Mouse (Mus musculus): ENCODE data around the gene Gm20547. TPM values are rescaled to one million over a fixed set of nuclear protein-coding genes. Genes with fewer than 3 reads are reported as not detected.
A peak's percentile ranks its signal among the peaks of the same experiment; 100 is the strongest.

The Gm20547 gene
- polyA plus RNA-seq, 1 experiment from 2014 or later = not detected

- Histone ChIP-seq H3K4me1 (ENCODE audit: control insufficient read depth, insufficient read depth, low read length) (peaks cover 10% of the 10 kb centered on the region), H3K4me2 (ENCODE audit: low read depth, severe bottlenecking) (no peak overlapping the region), H3K4me3 (ENCODE audit: low read depth, low read length) (no peak overlapping the region), H3K9me3 (ENCODE audit: control insufficient read depth, low read length) (no peaks in the 10 kb centered on the region), H3K36me3 (ENCODE audit: control insufficient read depth, insufficient read depth, low read length) (peaks cover 18% of the 10 kb centered on the region), H3K9ac (ENCODE audit: low read length) (no peak overlapping the region), H3K27ac (replicated peaks; ENCODE audit: low read depth, low read length) (no peak overlapping the region), H3K27me3 (ENCODE audit: control insufficient read depth, insufficient read depth, low read length) (no peaks in the 10 kb centered on the region)
- ATAC-seq (ENCODE audit: insufficient number of reproducible peaks, low FRiP score, low TSS enrichment, low read depth) (no peak), DNase-seq (ENCODE audit: low spot score) (peak; percentile 65)
- 46% methylated on average over 3 of the region's 3 CpGs for WGBS
These were observed 26.0 kb downstream of the Gm20547 start for GRCm38 (mm10) chr17:34855825-34856224.

- no peak for DNase-seq (ENCODE audit: low spot score)
- H3K27ac ChIP-seq (replicated peaks; ENCODE audit: low read depth, low read length) = no peak overlapping the region
- no peaks in the 10 kb centered on the region for H3K27me3 ChIP-seq (ENCODE audit: control insufficient read depth, insufficient read depth, low read length)
- no peak overlapping the region for H3K4me2 ChIP-seq (ENCODE audit: low read depth, severe bottlenecking)
- H3K36me3 ChIP-seq (ENCODE audit: control insufficient read depth, insufficient read depth, low read length) = peaks cover 18% of the 10 kb centered on the region
- no peak overlapping the region for H3K4me3 ChIP-seq (ENCODE audit: low read depth, low read length)
- no peaks in the 10 kb centered on the region for H3K9me3 ChIP-seq (ENCODE audit: control insufficient read depth, low read length)
- WGBS = 82% methylated on average over 3 of the region's 3 CpGs
- no peak overlapping the region for H3K9ac ChIP-seq (ENCODE audit: low read length)
- peaks cover 11% of the 10 kb centered on the region for H3K4me1 ChIP-seq (ENCODE audit: control insufficient read depth, insufficient read depth, low read length)
- ATAC-seq (ENCODE audit: insufficient number of reproducible peaks, low FRiP score, low TSS enrichment, low read depth) = no peak
These were observed 27.1 kb downstream of the Gm20547 start for GRCm38 (mm10) chr17:34854761-34855160.

- Histone ChIP-seq H3K27me3 (ENCODE audit: control insufficient read depth, insufficient read depth, low read length) (no peaks in the 10 kb centered on the region), H3K4me3 (ENCODE audit: low read depth, low read length) (no peak overlapping the region), H3K9me3 (ENCODE audit: control insufficient read depth, low read length) (no peaks in the 10 kb centered on the region), H3K4me2 (ENCODE audit: low read depth, severe bottlenecking) (no peak overlapping the region), H3K4me1 (ENCODE audit: control insufficient read depth, insufficient read depth, low read length) (peaks cover 16% of the 10 kb centered on the region), H3K27ac (replicated peaks; ENCODE audit: low read depth, low read length) (no peak overlapping the region), H3K9ac (ENCODE audit: low read length) (no peak overlapping the region), H3K36me3 (ENCODE audit: control insufficient read depth, insufficient read depth, low read length) (peaks cover 18% of the 10 kb centered on the region)
- DNase-seq (ENCODE audit: low spot score) = no peak
- 72% methylated on average over 8 of the region's 8 CpGs for WGBS
- ATAC-seq (ENCODE audit: insufficient number of reproducible peaks, low FRiP score, low TSS enrichment, low read depth) = no peak
These were observed 28.3 kb downstream of the Gm20547 start for GRCm38 (mm10) chr17:34853511-34853910.

GRCm38 (mm10) chr17:34850517-34851125 is 31.2 kb downstream of the Gm20547 start:
- no peak overlapping the region; the same call in 1 of the 2 replicates for H3K27ac ChIP-seq (replicated peaks; ENCODE audit: low read depth, low read length)
- peak overlapping the region; percentile 71 for H3K4me2 ChIP-seq (ENCODE audit: low read depth, severe bottlenecking)
- H3K9ac ChIP-seq (ENCODE audit: low read length) = peak overlapping the region; percentile 88
- DNase-seq (ENCODE audit: low spot score) (no peak), ATAC-seq (ENCODE audit: insufficient number of reproducible peaks, low FRiP score, low TSS enrichment, low read depth) (no peak)
- peaks cover 20% of the 10 kb centered on the region; the same call in 1 of the 2 replicates for H3K36me3 ChIP-seq (ENCODE audit: control insufficient read depth, insufficient read depth, low read length)
- H3K27me3 ChIP-seq (ENCODE audit: control insufficient read depth, insufficient read depth, low read length) = no peaks in the 10 kb centered on the region
- H3K9me3 ChIP-seq (ENCODE audit: control insufficient read depth, low read length) = no peaks in the 10 kb centered on the region
- WGBS = 3% methylated on average over 25 of the region's 25 CpGs
- peaks cover 16% of the 10 kb centered on the region for H3K4me1 ChIP-seq (ENCODE audit: control insufficient read depth, insufficient read depth, low read length)
- H3K4me3 ChIP-seq (ENCODE audit: low read depth, low read length) = peak overlapping the region; percentile 82

- peak within 1 kb of the TSS; percentile 71 for H3K4me2 ChIP-seq (ENCODE audit: low read depth, severe bottlenecking)
- ATAC-seq (ENCODE audit: insufficient number of reproducible peaks, low FRiP score, low TSS enrichment, low read depth) (peak; percentile 97), DNase-seq (ENCODE audit: low spot score) (peak; percentile 98)
- no peaks in the 10 kb centered on the region for H3K27me3 ChIP-seq (ENCODE audit: control insufficient read depth, insufficient read depth, low read length)
- H3K4me1 ChIP-seq (ENCODE audit: control insufficient read depth, insufficient read depth, low read length) = peaks cover 16% of the 10 kb centered on the region
- no peak within 1 kb of the TSS; the same call in 1 of the 2 replicates for H3K27ac ChIP-seq (replicated peaks; ENCODE audit: low read depth, low read length)
- no peaks in the 10 kb centered on the region for H3K9me3 ChIP-seq (ENCODE audit: control insufficient read depth, low read length)
- H3K36me3 ChIP-seq (ENCODE audit: control insufficient read depth, insufficient read depth, low read length) = peaks cover 20% of the 10 kb centered on the region; the same call in 1 of the 2 replicates
- H3K9ac ChIP-seq (ENCODE audit: low read length) = peak within 1 kb of the TSS; percentile 88
- under 1% methylated on average over 65 of the region's 65 CpGs for WGBS
- peak within 1 kb of the TSS; percentile 82 for H3K4me3 ChIP-seq (ENCODE audit: low read depth, low read length)
These were observed 31.9 kb downstream of the Gm20547 start, which contains the start of the genes Skiv2l and Nelfe for GRCm38 (mm10) chr17:34849722-34850516. Skiv2l (minus strand) TSS chr17:34850210. Nelfe (plus strand) TSS chr17:34850391.

- ATAC-seq (ENCODE audit: insufficient number of reproducible peaks, low FRiP score, low TSS enrichment, low read depth) = no peak
- no peak overlapping the region for H3K27ac ChIP-seq (replicated peaks; ENCODE audit: low read depth, low read length)
- no peaks in the 10 kb centered on the region for H3K27me3 ChIP-seq (ENCODE audit: control insufficient read depth, insufficient read depth, low read length)
- H3K9me3 ChIP-seq (ENCODE audit: control insufficient read depth, low read length) = no peaks in the 10 kb centered on the region
- WGBS = 91% methylated on average over 7 of the region's 7 CpGs
- DNase-seq (ENCODE audit: low spot score) = no peak
- H3K36me3 ChIP-seq (ENCODE audit: control insufficient read depth, insufficient read depth, low read length) = peaks cover 17% of the 10 kb centered on the region; the same call in 1 of the 2 replicates
- no peak overlapping the region for H3K9ac ChIP-seq (ENCODE audit: low read length)
- H3K4me1 ChIP-seq (ENCODE audit: control insufficient read depth, insufficient read depth, low read length) = peaks cover 16% of the 10 kb centered on the region
- no peak overlapping the region for H3K4me2 ChIP-seq (ENCODE audit: low read depth, severe bottlenecking)
- H3K4me3 ChIP-seq (ENCODE audit: low read depth, low read length) = no peak overlapping the region
These were observed 34.2 kb downstream of the Gm20547 start for GRCm38 (mm10) chr17:34847615-34848014.

GRCm38 (mm10) chr17:34847192-34847591 is 34.6 kb downstream of the Gm20547 start:
- Histone ChIP-seq H3K36me3 (ENCODE audit: control insufficient read depth, insufficient read depth, low read length) (peaks cover 20% of the 10 kb centered on the region; the same call in 1 of the 2 replicates), H3K4me3 (ENCODE audit: low read depth, low read length) (no peak overlapping the region), H3K27ac (replicated peaks; ENCODE audit: low read depth, low read length) (no peak overlapping the region), H3K4me2 (ENCODE audit: low read depth, severe bottlenecking) (no peak overlapping the region), H3K9ac (ENCODE audit: low read length) (no peak overlapping the region), H3K9me3 (ENCODE audit: control insufficient read depth, low read length) (no peaks in the 10 kb centered on the region), H3K4me1 (ENCODE audit: control insufficient read depth, insufficient read depth, low read length) (peaks cover 16% of the 10 kb centered on the region), H3K27me3 (ENCODE audit: control insufficient read depth, insufficient read depth, low read length) (no peaks in the 10 kb centered on the region)
- 90% methylated on average over 6 of the region's 6 CpGs for WGBS
- DNase-seq (ENCODE audit: low spot score) (no peak), ATAC-seq (ENCODE audit: insufficient number of reproducible peaks, low FRiP score, low TSS enrichment, low read depth) (no peak)

- no peak overlapping the region for H3K4me3 ChIP-seq (ENCODE audit: low read depth, low read length)
- no peak overlapping the region for H3K9ac ChIP-seq (ENCODE audit: low read length)
- ATAC-seq (ENCODE audit: insufficient number of reproducible peaks, low FRiP score, low TSS enrichment, low read depth) (no peak), DNase-seq (ENCODE audit: low spot score) (no peak)
- H3K27me3 ChIP-seq (ENCODE audit: control insufficient read depth, insufficient read depth, low read length) = no peaks in the 10 kb centered on the region
- H3K27ac ChIP-seq (replicated peaks; ENCODE audit: low read depth, low read length) = no peak overlapping the region
- no peaks in the 10 kb centered on the region for H3K9me3 ChIP-seq (ENCODE audit: control insufficient read depth, low read length)
- peaks cover 5% of the 10 kb centered on the region for H3K4me1 ChIP-seq (ENCODE audit: control insufficient read depth, insufficient read depth, low read length)
- H3K36me3 ChIP-seq (ENCODE audit: control insufficient read depth, insufficient read depth, low read length) = peaks cover 35% of the 10 kb centered on the region; the same call in 1 of the 2 replicates
- WGBS = 94% methylated on average over 13 of the region's 13 CpGs
- H3K4me2 ChIP-seq (ENCODE audit: low read depth, severe bottlenecking) = no peak overlapping the region
These were observed 37.0 kb downstream of the Gm20547 start for GRCm38 (mm10) chr17:34844884-34845283.

Data from limb, embryonic 11.5 days (tissue).